Mouse (Mus musculus) cerebellum, postnatal 14 days (tissue): Measurements from ENCODE around the gene Eif4enif1.
A peak's percentile ranks its signal among the peaks of the same experiment; 100 is the strongest.
"Not testable (repeated sequence)": the region's sequence is repeated elsewhere in the genome, so short reads cannot be mapped to it uniquely, and the experiment has no call there.

Experiments used
- DNase-seq, 2 experiments: peaks; one replicate each; pipeline ENCODE4 v3.0.0; 2021; ENCODE audit warnings: mixed read lengths in 2 of 2

Eif4enif1 gene

GRCm38 (mm10) chr11:3202231-3202701, at the start of gene Eif4enif1:
Eif4enif1 (plus strand) TSS chr11:3202392.
- DNase-seq, result peak; percentile 90 to 95

- DNase-seq, result peak; percentile 29 to 34
These were observed 48.4 kb upstream of the Eif4enif1 start for GRCm38 (mm10) chr11:3153666-3154397.

GRCm38 (mm10) chr11:3156991-3157390, 45.2 kb upstream of the Eif4enif1 start:
- DNase-seq, result not testable (repeated sequence)

- not testable (repeated sequence) for DNase-seq
These were observed 44.2 kb upstream of the Eif4enif1 start for GRCm38 (mm10) chr11:3157996-3158395.

GRCm38 (mm10) chr11:3158800-3159199, 43.4 kb upstream of the Eif4enif1 start:
- not testable (repeated sequence) for DNase-seq

- peak; percentile 44 to 49 for DNase-seq
These were observed 40.8 kb upstream of the Eif4enif1 start for GRCm38 (mm10) chr11:3161370-3161769.

GRCm38 (mm10) chr11:3162236-3162897, 39.8 kb upstream of the Eif4enif1 start:
- peak; percentile 38 to 40 for DNase-seq

- DNase-seq, result peak in 1 of 2 experiments; percentile 32
These were observed 39.1 kb upstream of the Eif4enif1 start for GRCm38 (mm10) chr11:3163122-3163521.

- not testable (repeated sequence) for DNase-seq
These were observed 38.5 kb upstream of the Eif4enif1 start for GRCm38 (mm10) chr11:3163661-3164060.

GRCm38 (mm10) chr11:3165210-3165782, 36.9 kb upstream of the Eif4enif1 start:
- DNase-seq, result not testable (repeated sequence)

GRCm38 (mm10) chr11:3166321-3166720, 35.9 kb upstream of the Eif4enif1 start:
- DNase-seq, result not testable (repeated sequence)

GRCm38 (mm10) chr11:3167129-3167528, 35.1 kb upstream of the Eif4enif1 start:
- not testable (repeated sequence) for DNase-seq

GRCm38 (mm10) chr11:3167571-3168001, 34.6 kb upstream of the Eif4enif1 start:
- peak in 1 of 2 experiments; percentile 23 for DNase-seq

- not testable (repeated sequence) for DNase-seq
These were observed 33.1 kb upstream of the Eif4enif1 start for GRCm38 (mm10) chr11:3169042-3169441.

GRCm38 (mm10) chr11:3171931-3172330, 30.3 kb upstream of the Eif4enif1 start:
- not testable (repeated sequence) for DNase-seq

- not testable (repeated sequence) for DNase-seq
These were observed 29.7 kb upstream of the Eif4enif1 start for GRCm38 (mm10) chr11:3172526-3172925.

GRCm38 (mm10) chr11:3173425-3174318, 28.5 kb upstream of the Eif4enif1 start:
- peak; percentile 35 to 45 for DNase-seq

GRCm38 (mm10) chr11:3178968-3179725, 23.0 kb upstream of the Eif4enif1 start:
- peak in 1 of 2 experiments; percentile 24 for DNase-seq

GRCm38 (mm10) chr11:3179726-3180092, 22.5 kb upstream of the Eif4enif1 start:
- not testable (repeated sequence) for DNase-seq

- DNase-seq, result not testable (repeated sequence)
These were observed 21.6 kb upstream of the Eif4enif1 start for GRCm38 (mm10) chr11:3180510-3181160.

- peak; percentile 53 for DNase-seq
These were observed 20.9 kb upstream of the Eif4enif1 start for GRCm38 (mm10) chr11:3181250-3181649.
